Mouse (Mus musculus): ENCODE results near the gene Tap2. TPM values are rescaled to one million over a fixed set of nuclear protein-coding genes. Genes with fewer than 3 reads are reported as not detected.

Tap2 gene
- polyA plus RNA-seq, 1 experiment from 2014 or later, result 1.3 TPM

GRCm38 (mm10) chr17:34205746-34206176 is 2.4 kb downstream of the Tap2 start:
- 0 out of 2 replicates have a peak, but pooled peaks cover 6% of the 10 kb centered on the region for H3K4me1 ChIP-seq
- ATAC-seq (ENCODE audit: insufficient number of reproducible peaks, insufficient read depth, low FRiP score, low TSS enrichment), result no peak
- no peak overlapping the region for H3K27ac ChIP-seq
- H3K27me3 ChIP-seq, result peaks cover 71% of the 10 kb centered on the region
- H3K4me2 ChIP-seq (replicated peaks), result no peak overlapping the region
- peak overlapping the region; percentile 62 for H3K4me3 ChIP-seq
- H3K9ac ChIP-seq, result no peak overlapping the region
- no peaks in the 10 kb centered on the region for H3K36me3 ChIP-seq
- 15% methylated on average over 9 of the region's 9 CpGs for WGBS
- H3K9me3 ChIP-seq, result no peaks in the 10 kb centered on the region

DNA sequence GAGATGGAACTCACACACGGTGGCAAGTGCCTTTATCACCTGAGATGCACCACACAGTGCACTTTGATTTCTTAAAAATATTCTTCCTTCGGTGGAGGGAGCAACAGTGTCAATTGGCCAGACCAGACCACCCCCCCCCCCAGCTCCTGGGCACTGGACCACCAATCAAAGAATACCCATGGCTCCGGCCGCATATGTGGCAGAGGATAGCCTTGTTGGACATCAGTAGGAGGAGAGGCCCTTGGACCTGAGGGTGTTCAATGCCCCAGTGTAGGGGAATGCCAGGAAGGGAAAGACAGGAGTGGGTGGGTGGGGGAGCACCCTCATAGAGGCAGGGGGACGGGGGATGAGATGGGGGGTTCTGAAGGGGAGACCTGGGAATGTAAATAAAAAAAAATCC is 3.4 kb downstream of the Tap2 start:
- H3K4me1 ChIP-seq, result 0 out of 2 replicates have a peak, but pooled peaks cover 6% of the 10 kb centered on the region
- H3K36me3 ChIP-seq, result no peaks in the 10 kb centered on the region
- H3K9ac ChIP-seq, result no peak overlapping the region
- H3K27ac ChIP-seq, result no peak overlapping the region
- H3K9me3 ChIP-seq, result no peaks in the 10 kb centered on the region
- ATAC-seq (ENCODE audit: insufficient number of reproducible peaks, insufficient read depth, low FRiP score, low TSS enrichment), result no peak
- 90% methylated on average over 5 of the region's 5 CpGs for WGBS
- H3K27me3 ChIP-seq, result peaks cover 73% of the 10 kb centered on the region
- H3K4me2 ChIP-seq (replicated peaks), result no peak overlapping the region
- no peak overlapping the region for H3K4me3 ChIP-seq

- WGBS, result 55% methylated on average over 3 of the region's 3 CpGs
- 0 out of 2 replicates have a peak, but pooled peaks cover 6% of the 10 kb centered on the region for H3K4me1 ChIP-seq
- H3K27me3 ChIP-seq, result peaks cover 80% of the 10 kb centered on the region
- H3K36me3 ChIP-seq, result no peaks in the 10 kb centered on the region
- H3K9ac ChIP-seq, result no peak overlapping the region
- no peaks in the 10 kb centered on the region for H3K9me3 ChIP-seq
- ATAC-seq (ENCODE audit: insufficient number of reproducible peaks, insufficient read depth, low FRiP score, low TSS enrichment), result no peak
- H3K4me3 ChIP-seq, result no peak overlapping the region
- no peak overlapping the region for H3K4me2 ChIP-seq (replicated peaks)
- no peak overlapping the region for H3K27ac ChIP-seq
Observed at GRCm38 (mm10) chr17:34207456-34207855, 4.1 kb downstream of the Tap2 start.

- H3K9me3 ChIP-seq, result no peaks in the 10 kb centered on the region
- H3K27me3 ChIP-seq, result peaks cover 83% of the 10 kb centered on the region
- no peak overlapping the region for H3K27ac ChIP-seq
- no peaks in the 10 kb centered on the region for H3K36me3 ChIP-seq
- no peak for ATAC-seq (ENCODE audit: insufficient number of reproducible peaks, insufficient read depth, low FRiP score, low TSS enrichment)
- H3K4me1 ChIP-seq, result 0 out of 2 replicates have a peak, but pooled peaks cover 6% of the 10 kb centered on the region
- no peak overlapping the region for H3K9ac ChIP-seq
- WGBS, result 97% methylated on average over 9 of the region's 9 CpGs
- no peak overlapping the region for H3K4me3 ChIP-seq
- H3K4me2 ChIP-seq (replicated peaks), result no peak overlapping the region
Observed at GRCm38 (mm10) chr17:34207866-34208265, 4.5 kb downstream of the Tap2 start.

- Histone ChIP-seq H3K36me3 (no peaks in the 10 kb centered on the region), H3K4me1 (0 out of 2 replicates have a peak, but pooled peaks cover 6% of the 10 kb centered on the region), H3K4me2 (replicated peaks) (no peak overlapping the region), H3K27ac (no peak overlapping the region), H3K9me3 (no peaks in the 10 kb centered on the region), H3K4me3 (no peak overlapping the region), H3K27me3 (peaks cover 81% of the 10 kb centered on the region), H3K9ac (no peak overlapping the region)
- 18% methylated on average over 10 of the region's 10 CpGs for WGBS
- no peak for ATAC-seq (ENCODE audit: insufficient number of reproducible peaks, insufficient read depth, low FRiP score, low TSS enrichment)
Observed at GRCm38 (mm10) chr17:34208421-34208820, 5.1 kb downstream of the Tap2 start.

GRCm38 (mm10) chr17:34209680-34210079 is 6.4 kb downstream of the Tap2 start:
- no peak overlapping the region for H3K27ac ChIP-seq
- ATAC-seq (ENCODE audit: insufficient number of reproducible peaks, insufficient read depth, low FRiP score, low TSS enrichment), result no peak
- WGBS, result 27% methylated on average over 3 of the region's 3 CpGs
- H3K36me3 ChIP-seq, result no peaks in the 10 kb centered on the region
- no peak overlapping the region for H3K4me2 ChIP-seq (replicated peaks)
- H3K4me1 ChIP-seq, result 0 out of 2 replicates have a peak, but pooled peaks cover 6% of the 10 kb centered on the region
- H3K9ac ChIP-seq, result no peak overlapping the region
- H3K27me3 ChIP-seq, result peaks cover 84% of the 10 kb centered on the region
- no peak overlapping the region for H3K4me3 ChIP-seq
- no peaks in the 10 kb centered on the region for H3K9me3 ChIP-seq

DNA sequence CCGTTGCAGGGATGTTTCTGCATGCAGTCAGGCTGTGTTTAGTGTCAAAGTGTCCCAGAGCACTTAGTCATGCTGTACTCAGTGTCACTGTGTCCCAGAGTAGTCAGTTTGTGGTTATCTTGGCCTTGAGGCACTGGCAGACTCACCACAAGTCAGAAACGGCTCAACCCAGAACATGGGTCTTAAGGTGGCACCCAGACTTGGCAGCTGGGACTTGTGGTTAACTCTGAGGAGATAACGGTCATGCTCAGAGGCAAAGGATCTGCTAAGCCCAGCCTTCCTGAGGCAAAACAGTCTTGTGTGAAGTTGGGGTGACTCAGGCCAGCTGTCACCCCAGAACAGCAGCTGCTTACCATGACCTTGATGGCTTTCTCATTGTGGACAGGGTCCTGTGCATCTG is 7.3 kb downstream of the Tap2 start:
- Histone ChIP-seq H3K27ac (no peak overlapping the region), H3K27me3 (peaks cover 83% of the 10 kb centered on the region), H3K4me3 (no peak overlapping the region), H3K4me2 (replicated peaks) (no peak overlapping the region), H3K9ac (no peak overlapping the region), H3K4me1 (no peaks in the 10 kb centered on the region), H3K36me3 (no peaks in the 10 kb centered on the region), H3K9me3 (no peaks in the 10 kb centered on the region)
- 76% methylated on average over 3 of the region's 3 CpGs for WGBS
- ATAC-seq (ENCODE audit: insufficient number of reproducible peaks, insufficient read depth, low FRiP score, low TSS enrichment), result no peak

- no peaks in the 10 kb centered on the region for H3K36me3 ChIP-seq
- no peaks in the 10 kb centered on the region for H3K9me3 ChIP-seq
- no peak overlapping the region for H3K4me3 ChIP-seq
- peaks cover 70% of the 10 kb centered on the region for H3K27me3 ChIP-seq
- no peak overlapping the region for H3K27ac ChIP-seq
- H3K4me1 ChIP-seq, result no peaks in the 10 kb centered on the region
- H3K9ac ChIP-seq, result no peak overlapping the region
- ATAC-seq (ENCODE audit: insufficient number of reproducible peaks, insufficient read depth, low FRiP score, low TSS enrichment), result no peak
- WGBS, result 20% methylated on average over 23 of the region's 23 CpGs
- H3K4me2 ChIP-seq (replicated peaks), result no peak overlapping the region
Observed at GRCm38 (mm10) chr17:34211746-34212365, 8.5 kb downstream of the Tap2 start.

DNA sequence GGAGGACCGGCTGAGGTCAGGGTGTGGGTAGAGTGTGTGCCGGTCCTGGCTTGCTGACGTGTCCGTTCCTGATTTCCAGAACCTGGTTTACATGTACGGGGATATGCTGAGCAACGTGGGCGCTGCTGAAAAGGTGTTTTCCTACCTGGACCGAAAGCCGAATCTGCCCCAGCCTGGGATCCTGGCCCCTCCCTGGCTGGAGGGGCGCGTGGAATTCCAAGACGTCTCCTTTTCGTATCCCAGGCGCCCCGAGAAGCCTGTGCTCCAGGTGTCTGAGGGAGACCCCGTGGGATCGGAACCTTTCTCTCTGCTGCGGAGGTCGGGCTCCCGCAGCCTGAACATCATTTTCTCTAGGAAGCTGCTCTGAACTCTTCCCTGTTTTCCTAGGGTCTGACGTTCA is 10.6 kb downstream of the Tap2 start:
- no peak for ATAC-seq (ENCODE audit: insufficient number of reproducible peaks, insufficient read depth, low FRiP score, low TSS enrichment)
- peaks cover 4% of the 10 kb centered on the region; the same call in 1 of the 2 replicates for H3K9me3 ChIP-seq
- H3K4me1 ChIP-seq, result no peaks in the 10 kb centered on the region
- H3K4me2 ChIP-seq (replicated peaks), result no peak overlapping the region
- peaks cover 55% of the 10 kb centered on the region for H3K27me3 ChIP-seq
- 42% methylated on average over 21 of the region's 21 CpGs for WGBS
- H3K27ac ChIP-seq, result no peak overlapping the region
- H3K9ac ChIP-seq, result no peak overlapping the region
- no peak overlapping the region for H3K4me3 ChIP-seq
- no peaks in the 10 kb centered on the region for H3K36me3 ChIP-seq

GRCm38 (mm10) chr17:34215176-34215575 is 11.8 kb downstream of the Tap2 start:
- no peak for ATAC-seq (ENCODE audit: insufficient number of reproducible peaks, insufficient read depth, low FRiP score, low TSS enrichment)
- 80% methylated on average over 12 of the region's 12 CpGs for WGBS
- Histone ChIP-seq H3K36me3 (no peaks in the 10 kb centered on the region), H3K4me2 (replicated peaks) (no peak overlapping the region), H3K9me3 (peaks cover 4% of the 10 kb centered on the region; the same call in 1 of the 2 replicates), H3K27me3 (peaks cover 52% of the 10 kb centered on the region), H3K4me1 (no peaks in the 10 kb centered on the region), H3K27ac (no peak overlapping the region), H3K9ac (no peak overlapping the region), H3K4me3 (no peak overlapping the region)

DNA sequence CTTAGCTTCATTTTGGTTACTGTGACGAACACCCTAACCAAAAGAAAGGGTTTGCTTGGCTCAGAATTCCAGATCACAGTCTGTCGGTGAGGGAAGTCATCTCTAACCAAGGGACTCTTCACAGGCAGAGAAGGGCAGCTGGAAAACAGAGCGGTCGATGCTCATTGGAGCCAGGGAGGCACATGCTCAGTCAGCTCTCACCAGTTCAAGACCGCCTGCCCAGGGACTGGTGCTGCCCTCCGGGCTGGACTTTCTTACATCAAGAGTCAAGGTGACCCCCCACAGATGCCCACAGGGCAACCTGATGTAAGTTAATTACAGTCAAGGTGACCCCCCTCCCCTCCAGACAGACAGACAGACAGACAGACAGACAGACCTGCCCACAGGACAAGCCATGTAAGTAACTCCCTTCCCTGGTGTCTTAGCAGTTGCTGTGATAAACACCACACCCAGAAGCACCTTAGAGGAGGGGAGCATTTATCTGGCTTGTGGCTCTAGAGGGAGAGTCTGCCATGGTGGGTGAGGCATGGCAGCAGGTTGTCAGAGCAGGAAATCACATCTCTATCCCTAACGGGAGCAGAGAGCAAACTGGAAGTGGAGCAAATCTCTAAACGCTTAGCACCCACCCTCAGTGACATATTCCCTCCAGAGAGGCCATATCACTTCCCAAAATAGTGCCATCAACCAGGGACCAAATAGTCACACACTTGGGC is 14.0 kb downstream of the Tap2 start:
- ATAC-seq (ENCODE audit: insufficient number of reproducible peaks, insufficient read depth, low FRiP score, low TSS enrichment), result no peak
- no peaks in the 10 kb centered on the region for H3K4me1 ChIP-seq
- no peak overlapping the region for H3K4me2 ChIP-seq (replicated peaks)

GRCm38 (mm10) chr17:34217986-34218385 is 14.7 kb downstream of the Tap2 start:
- peaks cover 24% of the 10 kb centered on the region for H3K27me3 ChIP-seq
- WGBS, result 83% methylated on average over 5 of the region's 5 CpGs

More for the DNA sequence above, 14.0 kb downstream of the Tap2 start:
- Histone ChIP-seq H3K9me3 (peaks cover 4% of the 10 kb centered on the region; the same call in 1 of the 2 replicates), H3K27ac (no peak overlapping the region), H3K9ac (no peak overlapping the region), H3K4me3 (no peak overlapping the region), H3K36me3 (no peaks in the 10 kb centered on the region), H3K27me3 (peaks cover 30% of the 10 kb centered on the region)
- 86% methylated on average over 8 of the region's 8 CpGs for WGBS

More at GRCm38 (mm10) chr17:34217986-34218385, 14.7 kb downstream of the Tap2 start:
- no peak for ATAC-seq (ENCODE audit: insufficient number of reproducible peaks, insufficient read depth, low FRiP score, low TSS enrichment)
- Histone ChIP-seq H3K36me3 (no peaks in the 10 kb centered on the region), H3K9ac (no peak overlapping the region), H3K4me3 (no peak overlapping the region), H3K27ac (no peak overlapping the region), H3K9me3 (peaks cover 4% of the 10 kb centered on the region; the same call in 1 of the 2 replicates), H3K4me1 (no peaks in the 10 kb centered on the region), H3K4me2 (replicated peaks) (no peak overlapping the region)
